Mouse (Mus musculus) common myeloid progenitor, adult 5-6 weeks (primary cell): Measurements from ENCODE around the gene Kti12. TPM values are rescaled to one million over a fixed set of nuclear protein-coding genes. Genes with fewer than 3 reads are reported as not detected.

ENCODE experiments used
- ATAC-seq: replicated peaks from 2 replicates; pipeline ENCODE4 v1.8.0; 2016; ENCODE audit warnings: low read depth, mild to moderate bottlenecking, moderate TSS enrichment, inconsistent platforms; ENCODE audit not compliant: poor library complexity, severe bottlenecking
- total RNA-seq: library from RNA; stranded (forward); fragments of 200-1000, 187-1606 nt; gene quantifications from 2 replicates; pipeline ENCODE4 v1.2.3, GENCODE M21; 2017

The Kti12 gene
- total RNA-seq, 1 experiment from 2014 or later, result 33.8 TPM

- ATAC-seq, result 0 out of 2 replicates have a peak, but pooled peaks have one; percentile 36
These were observed 19.2 kb downstream of the Kti12 start for GRCm38 (mm10) chr4:108866806-108867205.

- peak; percentile 98 for ATAC-seq
These were observed 22.3 kb downstream of the Kti12 start for GRCm38 (mm10) chr4:108869730-108870374.

GRCm38 (mm10) chr4:108873746-108874145 lies 26.2 kb downstream of the Kti12 start:
- ATAC-seq, result no peak

GRCm38 (mm10) chr4:108877901-108878300 lies 30.3 kb downstream of the Kti12 start:
- ATAC-seq, result no peak

- peak; percentile 96 for ATAC-seq
These were observed 31.6 kb downstream of the Kti12 start, which contains the start of gene Rab3b for GRCm38 (mm10) chr4:108878963-108879822. TSS of gene Rab3b (plus strand) at chr4:108879063.

GRCm38 (mm10) chr4:108883815-108884214 lies 36.2 kb downstream of the Kti12 start:
- ATAC-seq, result no peak

- ATAC-seq, result no peak
These were observed 39.9 kb downstream of the Kti12 start for GRCm38 (mm10) chr4:108887456-108887855.

- no peak for ATAC-seq
These were observed 43.3 kb downstream of the Kti12 start for GRCm38 (mm10) chr4:108890876-108891275.

Other genes starting within 250 kb of the Kti12 start
- gene Cc2d1b, start 227.8 kb upstream of the Kti12 start, total RNA-seq, result 28.3 and 36.1 TPM in 2 replicates
- not detected in 2 replicates for gene 3110021N24Rik, start 128.1 kb upstream of the Kti12 start, total RNA-seq
- 0.64 TPM in 1 of 2 replicates, not detected in the other for gene Zfyve9, start 67.0 kb upstream of the Kti12 start, total RNA-seq
- 71.3 and 127 TPM in 2 replicates for gene Btf3l4, start 14.2 kb upstream of the Kti12 start, total RNA-seq
- gene Txndc12, start 13.2 kb upstream of the Kti12 start, total RNA-seq, result 55.2 and 72.2 TPM in 2 replicates
- 0.73 and 1.9 TPM in 2 replicates for gene A730015C16Rik, start 834 bp downstream of the Kti12 start, total RNA-seq
- not detected in 2 replicates for gene Rab3b, start 31.3 kb downstream of the Kti12 start, total RNA-seq
- gene Nrd1, start 152.9 kb downstream of the Kti12 start, total RNA-seq, result 80.3 and 138 TPM in 2 replicates